Mouse (Mus musculus) mouse embryonic stem cell (cell line): ENCODE measurements at regions not wholly inside any gene's neighbourhood (a gene's known extent, or its start where the extent isn't known, plus 50 kb on each side); places are given as distances from the start of the nearest gene placed in this dataset.
"Not testable (repeated sequence)": the region's sequence is repeated elsewhere in the genome, so short reads cannot be mapped to it uniquely, and the experiment has no call there.

Experiments used
- in situ Hi-C, 2 experiments: fragments of 300-500 bp; cut with MboI; formaldehyde crosslinking; loops; 1 replicate in 1 of 2; 3 replicates in 1 of 2; pipeline ENCODE4 v1.14.3; 2019 to 2020; ENCODE audit warnings: low sequenced_read_pairs in 2 of 2, low pct_unique_long_range_greater_than_20kb in 1 of 2, mixed read lengths in 1 of 2; ENCODE audit not compliant: unreplicated experiment in 1 of 2

GRCm38 (mm10) chr1:185963773-185964172 is 153.3 kb downstream of the Lyplal1 start:
- in situ Hi-C loops, result no loop called here

- in situ Hi-C loops, result no loop called here
Measured at GRCm38 (mm10) chr1:185964426-185964825, 152.7 kb downstream of the Lyplal1 start.

GRCm38 (mm10) chr1:185967227-185967626 is 149.9 kb downstream of the Lyplal1 start:
- in situ Hi-C loops, result no loop called here

GRCm38 (mm10) chr1:185967816-185968215 is 149.3 kb downstream of the Lyplal1 start:
- in situ Hi-C loops, result no loop called here

- in situ Hi-C loops, result no loop called here
Measured at GRCm38 (mm10) chr1:185968642-185969041, 148.5 kb downstream of the Lyplal1 start.

- in situ Hi-C loops, result no loop called here
Measured at GRCm38 (mm10) chr1:185969231-185969630, 147.9 kb downstream of the Lyplal1 start.

GRCm38 (mm10) chr1:185977075-185977474 is 140.0 kb downstream of the Lyplal1 start:
- in situ Hi-C loops, result no loop called here

- in situ Hi-C loops, result no loop called here
Measured at GRCm38 (mm10) chr1:185989432-185989831, 127.7 kb downstream of the Lyplal1 start.

- in situ Hi-C loops, result not testable (repeated sequence)
Measured at GRCm38 (mm10) chr1:186000066-186000465, 117.0 kb downstream of the Lyplal1 start.

GRCm38 (mm10) chr1:186013413-186013812 is 103.7 kb downstream of the Lyplal1 start:
- in situ Hi-C loops, result no loop called here

- in situ Hi-C loops, result no loop called here
Measured at GRCm38 (mm10) chr1:186014166-186014565, 102.9 kb downstream of the Lyplal1 start.

- in situ Hi-C loops, result no loop called here
Measured at GRCm38 (mm10) chr1:186015831-186016561, 101.1 kb downstream of the Lyplal1 start.

GRCm38 (mm10) chr1:186017547-186017946 is 99.6 kb downstream of the Lyplal1 start:
- in situ Hi-C loops, result no loop called here

- in situ Hi-C loops, result no loop called here
Measured at GRCm38 (mm10) chr1:186019511-186019910, 97.6 kb downstream of the Lyplal1 start.

GRCm38 (mm10) chr1:186031951-186032350 is 85.2 kb downstream of the Lyplal1 start:
- in situ Hi-C loops, result no loop called here

- in situ Hi-C loops, result no loop called here
Measured at GRCm38 (mm10) chr1:186034443-186034842, 82.7 kb downstream of the Lyplal1 start.
